Comparison of ENCODE assay signal across 13 mouse cellular contexts in the genomic region with DNA sequence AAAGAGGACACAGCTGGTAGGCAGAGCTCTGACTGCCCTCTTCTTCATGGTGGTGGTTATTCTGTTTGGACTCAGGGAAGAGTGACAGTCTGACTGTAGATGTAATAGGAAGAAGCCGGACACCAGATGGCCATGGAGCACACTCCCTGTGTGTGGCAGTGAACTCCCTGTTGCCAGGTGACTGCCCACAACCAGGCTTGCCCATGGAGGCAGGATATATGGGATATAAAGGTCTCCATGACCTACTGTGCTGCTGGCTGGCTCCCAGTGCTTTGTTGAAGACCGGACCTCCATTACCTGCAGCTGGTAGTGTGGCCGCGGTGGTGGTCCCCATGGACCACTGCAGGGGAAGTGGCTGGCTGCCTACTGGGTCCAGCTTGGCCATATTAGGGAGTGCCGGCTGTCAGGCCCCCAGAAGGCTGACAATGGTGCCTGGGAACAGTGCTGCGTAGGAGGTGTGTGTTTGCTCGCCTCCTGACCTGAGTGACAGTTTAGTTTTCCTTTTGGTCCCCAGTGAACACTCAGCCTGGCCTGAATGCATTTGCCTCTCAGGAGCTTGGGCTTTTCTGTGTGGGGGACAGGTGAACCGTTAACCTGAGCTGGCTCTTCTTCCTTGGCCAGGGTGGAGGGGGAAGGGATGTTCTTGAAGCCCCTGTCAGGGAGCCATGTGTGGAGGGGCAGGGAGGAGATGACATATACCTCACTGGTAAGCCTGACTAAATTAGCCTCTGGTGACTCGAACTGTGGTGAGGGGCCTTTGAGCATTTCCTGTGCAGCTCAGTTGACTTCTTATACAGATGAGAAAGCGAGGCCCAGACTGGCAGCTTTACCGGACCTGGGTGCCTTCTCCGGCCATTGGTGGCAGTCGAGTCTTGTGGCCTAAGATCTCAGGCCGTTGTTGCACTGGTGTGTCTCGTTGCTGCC.
A peak's percentile ranks its signal among the peaks of the same experiment; 100 is the strongest.
DNase-seq lines count a peak whose midpoint lies in the region; ATAC-seq lines count a peak whose summit lies in the region.
"Had no signal": no experiment of that assay in that cellular context is flagged by ENCODE, and none has a peak within 500 bp of the region (broad histone marks: within the 10 kb centered on the region; RNA-seq: fewer than 3 reads in every experiment).

No protein-coding gene starts in this region.

- no peak for ATAC-seq in intestine, embryonic 15.5 days
- no peak for ATAC-seq in intestine, embryonic 16.5 days
- ATAC-seq in hindbrain, embryonic 15.5 days (ENCODE audit: low FRiP score, low read depth), result 0 out of 2 replicates have a peak, but pooled peaks have one; percentile 28
- ATAC-seq: CD4-positive, CD25-positive, alpha-beta regulatory T cell, adult 4 months; intestine, postnatal 0 days had no signal

- no peaks in the 10 kb centered on the region for H3K9me3 ChIP-seq in intestine, embryonic 15.5 days
- no peaks in the 10 kb centered on the region for H3K9me3 ChIP-seq in intestine, embryonic 16.5 days (ENCODE audit: control insufficient read depth, low read length)
- H3K9me3 ChIP-seq in hindbrain, embryonic 15.5 days, result no peaks in the 10 kb centered on the region

- H3K4me3 ChIP-seq in intestine, embryonic 15.5 days (replicated peaks), result no peak overlapping the region
- no peak overlapping the region for H3K4me3 ChIP-seq in intestine, embryonic 16.5 days (ENCODE audit: low read length)
- no peak overlapping the region for H3K4me3 ChIP-seq in hindbrain, embryonic 15.5 days
- H3K4me3 ChIP-seq: left cerebral cortex, adult 2 months had no signal

- H3K27ac ChIP-seq in intestine, embryonic 15.5 days, result 0 out of 2 replicates have a peak overlapping the region, but pooled peaks have one; percentile 10
- no peak overlapping the region; the same call in 1 of the 2 replicates for H3K27ac ChIP-seq in intestine, embryonic 16.5 days (ENCODE audit: low read length)
- peak overlapping the region; percentile 40 for H3K27ac ChIP-seq in hindbrain, embryonic 15.5 days (replicated peaks)
- H3K27ac ChIP-seq: left cerebral cortex, adult 2 months had no signal

- DNase-seq in MN1 (ENCODE audit: low spot score), result peak; percentile 26
- peak; percentile 93 for DNase-seq in cerebellum, adult 9-11 months
- no peak for DNase-seq in spleen, adult 18-20 months
- no peak for DNase-seq in urinary bladder, postnatal 4 days (ENCODE audit: low spot score in 2 of 2)
- no peak for DNase-seq in gastrocnemius, postnatal 36 days
- DNase-seq: lung, adult 18-20 months; right cerebral cortex, postnatal 25 days had no signal

- WGBS in intestine, embryonic 15.5 days, result 71% methylated on average over 15 of the region's 15 CpGs
- WGBS in intestine, embryonic 16.5 days, result 66% methylated on average over 15 of the region's 15 CpGs
- 60% methylated on average over 15 of the region's 15 CpGs for WGBS in hindbrain, embryonic 15.5 days

- H3K9ac ChIP-seq in intestine, embryonic 15.5 days, result no peak overlapping the region
- H3K9ac ChIP-seq in intestine, embryonic 16.5 days (ENCODE audit: low read depth, low read length), result no peak overlapping the region
- no peak overlapping the region for H3K9ac ChIP-seq in hindbrain, embryonic 15.5 days

- intact Hi-C loops in gastrocnemius, postnatal 36 days (cut with DNase I), result no loop called here

- no peak overlapping the region for H3K4me2 ChIP-seq in intestine, embryonic 15.5 days (replicated peaks)
- no peak overlapping the region for H3K4me2 ChIP-seq in intestine, embryonic 16.5 days (ENCODE audit: low read depth, low read length)
- H3K4me2 ChIP-seq in hindbrain, embryonic 15.5 days, result no peak overlapping the region

- H3K27me3 ChIP-seq in intestine, embryonic 15.5 days (replicated peaks), result no peaks in the 10 kb centered on the region
- no peaks in the 10 kb centered on the region for H3K27me3 ChIP-seq in intestine, embryonic 16.5 days (replicated peaks; ENCODE audit: control insufficient read depth, insufficient read depth, low read length)
- no peaks in the 10 kb centered on the region for H3K27me3 ChIP-seq in hindbrain, embryonic 15.5 days

- H3K36me3 ChIP-seq in intestine, embryonic 15.5 days, result no peaks in the 10 kb centered on the region
- no peaks in the 10 kb centered on the region for H3K36me3 ChIP-seq in intestine, embryonic 16.5 days (ENCODE audit: control insufficient read depth, insufficient read depth, low read length)
- H3K36me3 ChIP-seq in hindbrain, embryonic 15.5 days, result no peaks in the 10 kb centered on the region

- peaks cover 54% of the 10 kb centered on the region for H3K4me1 ChIP-seq in intestine, embryonic 15.5 days (replicated peaks)
- peaks cover 49% of the 10 kb centered on the region for H3K4me1 ChIP-seq in intestine, embryonic 16.5 days (ENCODE audit: control insufficient read depth, insufficient read depth, low read length)
- peaks cover 60% of the 10 kb centered on the region for H3K4me1 ChIP-seq in hindbrain, embryonic 15.5 days (replicated peaks)

Comparison
In these comparisons a context has a peak if more than half of its experiments do, and no peak if none do; other contexts are left out.
1. DNase-seq: peak in MN1 (single experiment) and cerebellum, adult 9-11 months (single experiment); none in spleen, adult 18-20 months (0 of 2), urinary bladder, postnatal 4 days (0 of 2) and gastrocnemius, postnatal 36 days (0 of 2).